Mouse (Mus musculus) heart, embryonic 16.5 days (tissue): ENCODE data around the gene Adcy9. TPM values are rescaled to one million over a fixed set of nuclear protein-coding genes. Genes with fewer than 3 reads are reported as not detected.
A peak's percentile ranks its signal among the peaks of the same experiment; 100 is the strongest.

ENCODE experiments used
- ATAC-seq: fragments of 200-750 bp; cut with Nextera tagmentation; replicated peaks from 2 replicates; pipeline ENCODE4 v1.8.0; 2017; ENCODE audit warnings: moderate number of reproducible peaks; ENCODE audit not compliant: insufficient read depth, low FRiP score; ENCODE audit errors: extremely low read depth
- H3K27ac ChIP-seq: fragments of 300-500 bp; sonication (generic); 2 replicates; pipeline ENCODE4 v1.5.1; 2014; ENCODE audit warnings: mild to moderate bottlenecking, low read length, control low read depth, moderate library complexity
- H3K27me3 ChIP-seq: fragments of 300-500 bp; sonication (generic); 2 replicates; pipeline ENCODE4 v1.6.1; 2014; ENCODE audit warnings: low read length, mixed read lengths; ENCODE audit not compliant: control insufficient read depth, insufficient read depth
- H3K36me3 ChIP-seq: fragments of 300-500 bp; sonication (generic); 2 replicates; pipeline ENCODE4 v1.6.1; 2014; ENCODE audit not compliant: control insufficient read depth, insufficient read depth
- H3K4me1 ChIP-seq: fragments of 300-500 bp; sonication (generic); 2 replicates; pipeline ENCODE4 v1.6.1; 2014; ENCODE audit warnings: low read length, mixed read lengths; ENCODE audit not compliant: control insufficient read depth, insufficient read depth
- H3K4me2 ChIP-seq: fragments of 300-500 bp; sonication (generic); 2 replicates; pipeline ENCODE4 v1.6.1; 2014; ENCODE audit warnings: low read depth, mild to moderate bottlenecking, control low read depth, low read length
- H3K4me3 ChIP-seq: fragments of 300-500 bp; sonication (generic); 2 replicates; pipeline ENCODE4 v1.5.1; 2014; ENCODE audit warnings: mild to moderate bottlenecking, control low read depth, low read length
- H3K9ac ChIP-seq: fragments of 300-500 bp; sonication (generic); 2 replicates; pipeline ENCODE4 v1.6.1; 2014; ENCODE audit warnings: low read length, control low read depth
- H3K9me3 ChIP-seq: fragments of 300-500 bp; sonication (generic); replicated peaks from 2 replicates; pipeline ENCODE4 v1.6.1; 2016; ENCODE audit warnings: low read length; ENCODE audit not compliant: control insufficient read depth
- WGBS: fragments of 180-500 bp; shearing (Covaris S2); extraction: QIAGEN DNeasy Blood & Tissue Kit; methylation state at CpG from one replicate; pipeline ENCODE4 v1.1.7; 2014; 5-methylcytosine and 5-hydroxymethylcytosine counted together
- polyA plus RNA-seq: library from polyadenylated mRNA; unstranded; fragments of >200 nt; fragmentation: Nextera tagmentation; extraction: Ambion mirVana; gene quantifications from 2 replicates; pipeline ENCODE4 v1.2.1, GENCODE M21; 2015

Adcy9 gene
- polyA plus RNA-seq, 1 experiment from 2014 or later, result 1.1 TPM

DNA sequence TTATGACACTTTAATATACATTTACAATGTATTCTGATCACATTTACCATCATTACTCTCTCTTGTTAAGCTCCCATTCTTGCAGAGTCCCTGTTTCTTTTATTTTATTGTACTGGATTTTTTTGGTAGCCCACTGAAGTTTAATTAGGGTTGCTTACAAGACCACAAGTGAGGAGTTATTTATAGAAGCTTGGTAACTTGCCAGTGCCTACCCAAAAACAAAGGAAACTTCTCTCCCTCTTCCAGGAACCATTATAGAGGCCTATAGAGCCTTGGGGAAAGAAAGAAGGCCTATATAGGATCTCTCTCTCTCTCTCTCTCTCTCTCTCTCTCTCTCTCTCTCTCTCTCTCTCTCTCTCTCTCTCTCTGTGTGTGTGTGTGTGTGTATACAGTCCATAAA, 93.2 kb downstream of the Adcy9 start:
- Histone ChIP-seq H3K4me2 (no peak overlapping the region), H3K27me3 (no peaks in the 10 kb centered on the region), H3K4me1 (peaks cover 5% of the 10 kb centered on the region), H3K9ac (no peak overlapping the region), H3K4me3 (no peak overlapping the region), H3K9me3 (no peaks in the 10 kb centered on the region), H3K36me3 (no peaks in the 10 kb centered on the region), H3K27ac (no peak overlapping the region)
- no peak for ATAC-seq

DNA sequence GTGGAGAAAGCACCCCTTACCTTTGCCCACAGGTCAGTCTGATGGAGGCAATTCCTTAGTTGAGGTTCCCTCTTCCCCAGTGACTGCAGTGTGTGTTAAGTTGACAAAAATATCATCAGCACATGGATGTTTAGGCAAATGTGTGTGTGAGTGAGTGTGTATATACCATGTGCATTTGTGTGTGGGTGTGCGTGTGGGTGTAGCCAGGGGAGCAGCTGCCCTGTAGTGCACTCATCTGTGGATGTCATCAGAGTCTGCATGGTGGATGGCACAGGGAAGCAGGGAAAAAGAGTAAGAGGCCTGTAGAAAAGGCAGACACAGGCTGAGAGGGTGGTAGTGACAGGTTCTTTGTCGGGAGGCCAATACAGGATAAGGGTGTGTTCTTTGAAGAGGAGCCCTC, 94.5 kb downstream of the Adcy9 start:
- Histone ChIP-seq H3K4me1 (peaks cover 5% of the 10 kb centered on the region), H3K9me3 (no peaks in the 10 kb centered on the region), H3K4me2 (no peak overlapping the region), H3K27me3 (no peaks in the 10 kb centered on the region), H3K36me3 (no peaks in the 10 kb centered on the region), H3K27ac (no peak overlapping the region), H3K9ac (no peak overlapping the region), H3K4me3 (no peak overlapping the region)
- 69% methylated on average over 2 of the region's 2 CpGs for WGBS
- ATAC-seq, result no peak

DNA sequence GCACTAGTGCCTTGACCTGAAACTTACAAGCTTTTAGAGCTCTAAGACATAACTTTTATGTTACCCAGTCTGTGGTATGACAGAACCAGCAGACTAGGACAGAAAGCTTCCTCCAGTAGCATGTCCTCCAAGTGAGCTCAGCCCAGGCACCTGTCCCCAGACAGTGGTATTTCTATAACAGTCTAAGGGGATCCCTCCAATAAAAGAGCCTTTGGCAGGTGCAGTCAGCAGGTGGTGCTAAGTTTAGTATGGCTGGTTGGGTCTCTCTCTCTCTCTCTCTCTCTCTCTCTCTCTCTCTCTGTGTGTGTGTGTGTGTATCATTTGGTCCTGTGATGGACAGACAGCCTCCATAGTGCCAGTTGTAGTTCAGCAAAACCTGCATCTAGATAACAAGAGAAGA, 95.3 kb downstream of the Adcy9 start:
- no peak overlapping the region for H3K9ac ChIP-seq
- no peaks in the 10 kb centered on the region for H3K36me3 ChIP-seq
- H3K4me1 ChIP-seq, result peaks cover 5% of the 10 kb centered on the region
- no peaks in the 10 kb centered on the region for H3K27me3 ChIP-seq
- H3K9me3 ChIP-seq, result no peaks in the 10 kb centered on the region
- H3K4me3 ChIP-seq, result no peak overlapping the region
- ATAC-seq, result no peak
- no peak overlapping the region for H3K4me2 ChIP-seq
- H3K27ac ChIP-seq, result no peak overlapping the region

DNA sequence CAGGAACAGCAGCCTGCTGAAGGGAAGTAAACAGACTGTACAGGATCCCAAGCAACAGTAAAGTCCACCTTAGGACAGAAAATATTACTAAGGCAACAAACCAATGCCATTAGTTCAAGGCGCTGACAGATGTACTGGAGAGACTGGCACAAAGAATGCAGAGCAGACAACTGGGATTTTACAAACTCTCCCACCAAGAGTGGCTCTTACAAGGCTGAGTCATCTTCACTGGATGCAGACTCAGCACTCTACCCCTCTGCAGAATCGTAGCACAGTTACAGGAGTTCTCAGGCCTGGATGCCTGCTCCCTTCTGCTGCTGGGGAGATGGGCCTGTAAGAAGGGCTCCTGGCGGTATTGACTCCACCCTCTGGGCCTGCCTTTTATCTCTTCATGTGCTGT, 99.4 kb downstream of the Adcy9 start:
- Histone ChIP-seq H3K27ac (no peak overlapping the region), H3K4me2 (no peak overlapping the region), H3K4me3 (no peak overlapping the region), H3K36me3 (no peaks in the 10 kb centered on the region), H3K9me3 (no peaks in the 10 kb centered on the region), H3K4me1 (no peaks in the 10 kb centered on the region), H3K27me3 (no peaks in the 10 kb centered on the region), H3K9ac (no peak overlapping the region)
- no peak for ATAC-seq
- 60% methylated on average over 3 of the region's 3 CpGs for WGBS

DNA sequence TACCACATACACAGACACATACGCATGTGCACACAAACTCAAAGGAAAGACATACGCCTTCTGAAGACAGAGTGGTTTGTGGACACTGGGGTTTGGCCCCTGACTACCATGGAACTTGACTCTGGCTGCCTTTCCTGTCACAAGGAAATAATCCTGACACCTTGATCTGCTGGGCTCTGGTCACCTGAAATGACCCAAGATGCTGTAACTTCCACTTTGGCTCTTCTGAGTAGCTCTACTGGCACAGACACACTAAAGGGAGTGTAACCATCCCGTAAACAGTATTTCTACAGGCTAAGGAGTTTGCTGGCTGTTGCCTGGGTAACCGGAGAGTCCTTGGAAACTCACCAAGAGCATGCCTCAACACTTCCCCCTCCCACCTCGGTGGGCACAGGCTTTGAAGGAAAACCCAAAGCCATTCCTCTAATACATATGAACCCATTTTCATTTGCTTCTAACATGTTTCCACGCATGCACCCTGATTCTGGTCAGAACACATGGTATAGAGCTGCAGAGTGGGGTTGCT, 102.2 kb downstream of the Adcy9 start:
- H3K27me3 ChIP-seq, result no peaks in the 10 kb centered on the region
- no peak for ATAC-seq
- H3K9ac ChIP-seq, result no peak overlapping the region
- no peak overlapping the region for H3K4me2 ChIP-seq
- H3K9me3 ChIP-seq, result no peaks in the 10 kb centered on the region
- no peak overlapping the region for H3K4me3 ChIP-seq
- no peak overlapping the region for H3K27ac ChIP-seq
- H3K36me3 ChIP-seq, result no peaks in the 10 kb centered on the region
- 68% methylated on average over 6 of the region's 6 CpGs for WGBS
- H3K4me1 ChIP-seq, result no peaks in the 10 kb centered on the region

DNA sequence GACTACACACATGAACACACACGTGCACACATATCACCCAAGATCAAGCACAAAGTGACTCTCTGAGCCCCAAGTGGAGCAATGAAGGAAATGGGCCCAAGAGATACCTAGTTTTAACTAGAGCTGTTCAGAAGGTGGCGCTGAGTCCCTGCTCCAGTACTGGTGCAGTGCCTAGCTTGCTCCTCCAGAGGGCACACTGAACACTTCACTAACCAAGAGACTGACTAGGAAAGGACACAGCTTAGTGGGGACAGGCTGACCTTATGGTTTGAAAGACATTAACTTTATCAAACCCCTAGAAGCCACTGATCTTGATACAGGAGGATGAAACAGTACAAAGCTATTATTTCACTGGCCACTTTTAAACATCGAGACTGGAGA, 104.2 kb downstream of the Adcy9 start:
- Histone ChIP-seq H3K27me3 (no peaks in the 10 kb centered on the region), H3K9ac (no peak overlapping the region), H3K4me2 (no peak overlapping the region), H3K9me3 (no peaks in the 10 kb centered on the region), H3K36me3 (no peaks in the 10 kb centered on the region), H3K27ac (no peak overlapping the region), H3K4me3 (no peak overlapping the region), H3K4me1 (no peaks in the 10 kb centered on the region)
- WGBS, result 32% methylated on average over 3 of the region's 3 CpGs
- ATAC-seq, result peak; percentile 75

DNA sequence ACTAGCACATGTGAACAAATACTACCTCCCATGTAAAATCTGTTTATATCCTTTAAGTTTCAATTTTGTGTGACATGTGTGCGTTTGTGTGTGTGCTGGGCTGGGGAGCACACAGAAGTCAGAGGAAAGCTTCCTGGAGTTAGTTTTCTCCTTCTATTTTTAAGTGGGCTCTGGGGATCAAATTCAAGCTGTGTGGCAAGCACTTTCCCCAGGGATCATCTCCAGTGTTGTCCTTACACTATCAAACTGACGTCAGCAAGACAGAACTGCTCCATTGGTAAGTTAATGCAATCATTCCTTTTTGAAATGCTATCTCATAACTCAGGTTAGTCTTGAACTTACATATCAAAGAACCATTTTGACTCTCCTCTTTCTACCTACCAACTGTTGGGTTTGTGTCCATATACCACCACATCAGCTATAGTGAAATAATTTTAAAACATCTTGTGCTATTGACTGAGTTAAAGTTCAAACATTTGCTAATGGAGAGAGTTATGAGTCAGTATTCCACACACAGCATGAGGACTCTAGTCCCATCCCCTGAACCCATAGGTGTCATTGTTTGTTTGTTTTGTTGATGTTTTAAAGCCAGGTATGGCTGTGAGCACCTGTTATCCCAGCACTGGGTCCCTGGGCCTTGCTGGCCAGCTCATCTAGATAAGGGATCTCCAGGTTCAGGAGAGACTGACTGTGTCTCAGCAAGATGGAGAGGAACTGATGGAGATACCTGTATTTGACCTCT, 104.8 kb downstream of the Adcy9 start:
- Histone ChIP-seq H3K27ac (no peak overlapping the region), H3K36me3 (no peaks in the 10 kb centered on the region), H3K4me2 (no peak overlapping the region), H3K27me3 (no peaks in the 10 kb centered on the region), H3K9me3 (no peaks in the 10 kb centered on the region), H3K4me1 (no peaks in the 10 kb centered on the region), H3K4me3 (no peak overlapping the region), H3K9ac (no peak overlapping the region)
- ATAC-seq, result no peak
- whole genome bisulfite sequencing, result 57% methylated on average over 2 of the region's 2 CpGs

DNA sequence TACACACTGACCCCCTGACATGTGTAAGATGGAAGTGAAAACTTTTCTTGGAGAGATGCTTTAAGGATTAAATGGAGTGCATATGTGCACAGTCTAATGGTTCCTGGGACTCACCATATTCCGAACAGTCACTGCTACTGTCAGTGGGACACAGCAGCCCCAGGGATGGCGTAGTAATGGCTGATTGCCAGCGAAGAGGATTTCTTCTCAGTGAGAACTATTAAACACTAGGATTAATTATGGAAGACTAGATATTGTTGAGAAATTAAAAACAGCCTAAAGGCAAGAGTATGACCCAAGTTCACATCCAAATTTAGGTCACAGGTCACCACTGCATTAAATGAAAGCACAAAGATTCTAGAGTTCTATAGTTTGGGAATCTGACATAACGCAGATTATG, 105.4 kb downstream of the Adcy9 start:
- Histone ChIP-seq H3K9me3 (no peaks in the 10 kb centered on the region), H3K36me3 (no peaks in the 10 kb centered on the region), H3K27ac (no peak overlapping the region), H3K4me1 (no peaks in the 10 kb centered on the region), H3K27me3 (no peaks in the 10 kb centered on the region), H3K4me3 (no peak overlapping the region), H3K4me2 (no peak overlapping the region), H3K9ac (no peak overlapping the region)
- ATAC-seq, result no peak
- 87% methylated on average over 4 of the region's 4 CpGs for WGBS

DNA sequence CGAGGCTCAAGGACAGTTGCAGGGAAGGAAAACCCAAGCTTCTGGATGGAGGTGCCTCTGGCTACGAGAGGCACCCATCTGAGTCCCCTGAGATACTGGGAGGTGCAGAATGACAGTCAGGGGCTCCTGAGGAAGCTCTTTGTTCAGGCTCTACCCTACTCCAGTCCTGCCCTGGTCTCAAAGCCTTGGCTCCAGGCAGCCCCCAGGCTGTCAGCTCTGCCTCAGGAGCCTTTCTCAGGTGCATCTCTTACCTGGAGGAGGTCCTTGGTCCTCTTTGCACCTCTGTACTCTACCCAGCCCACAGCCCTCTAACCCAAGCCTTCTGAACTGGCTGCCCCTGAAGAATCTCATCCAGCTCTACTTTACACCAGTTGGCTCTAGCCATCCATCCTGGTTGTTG, 108.3 kb downstream of the Adcy9 start:
- no peaks in the 10 kb centered on the region for H3K27me3 ChIP-seq
- no peak for ATAC-seq
- no peak overlapping the region for H3K4me2 ChIP-seq
- WGBS, result 51% methylated on average over 2 of the region's 2 CpGs
- H3K36me3 ChIP-seq, result no peaks in the 10 kb centered on the region
- H3K27ac ChIP-seq, result no peak overlapping the region
- H3K9ac ChIP-seq, result no peak overlapping the region
- H3K4me1 ChIP-seq, result no peaks in the 10 kb centered on the region
- no peak overlapping the region for H3K4me3 ChIP-seq
- no peaks in the 10 kb centered on the region for H3K9me3 ChIP-seq
